Mouse (Mus musculus): ENCODE measurements around the gene Fzd2. TPM values are rescaled to one million over a fixed set of nuclear protein-coding genes. Genes with fewer than 3 reads are reported as not detected.
A peak's percentile ranks its signal among the peaks of the same experiment; 100 is the strongest.

Gene Fzd2
- polyA plus RNA-seq (2012; rRNA removed) = 0.91 and 1.1 TPM in 2 replicates
- polyA plus RNA-seq (2014; fragmentation: Nextera tagmentation; extraction: Ambion mirVana) = 0.28 and 0.47 TPM in 2 replicates

GRCm38 (mm10) chr11:102604010-102604584, at the start of gene Fzd2:
Gene Fzd2, plus strand, starts transcription at chr11:102604396.
- no peaks in the 10 kb centered on the region for H3K36me3 ChIP-seq (replicated peaks; ENCODE audit: control insufficient read depth, insufficient read depth, low read depth)
- no peaks in the 10 kb centered on the region for H3K4me1 ChIP-seq (replicated peaks; ENCODE audit: control insufficient read depth in 2 of 2, insufficient read depth in 2 of 2, low read length in 1 of 2)
- H3K27ac ChIP-seq = no peak within 1 kb of the TSS
- H3K27me3 ChIP-seq (ENCODE audit: control insufficient read depth, insufficient read depth, low read length) = peaks cover 72% of the 10 kb centered on the region
- peak within 1 kb of the TSS; percentile 44 for H3K4me2 ChIP-seq (ENCODE audit: low read depth)
- TF ChIP-seq EP300 (IDR thresholded peaks at IDR 0.05; ENCODE audit: low read depth) (no peak), CTCF (IDR thresholded peaks at IDR 0.05; ENCODE audit: low read depth) (no peak)
- H3K9ac ChIP-seq (replicated peaks) = no peak within 1 kb of the TSS
- under 1% methylated on average over 31 of the region's 31 CpGs for WGBS (ENCODE audit: insufficient replicate concordance)
- ATAC-seq (ENCODE audit: insufficient read depth) (peak; percentile 45; the same call in 1 of the 2 replicates), DNase-seq (ENCODE audit: low read depth in 3 of 3, low spot score in 3 of 3) (peak in 2 of 3 experiments; percentile 11 to 26)
- no peaks in the 10 kb centered on the region for H3K9me3 ChIP-seq (ENCODE audit: control insufficient read depth, low read length)
- H3K4me3 ChIP-seq (ENCODE audit: insufficient read depth in 1 of 2, low read depth in 2 of 2, low read length in 2 of 2) = peak within 1 kb of the TSS; percentile 37 to 45

GRCm38 (mm10) chr11:102555400-102556030, 48.7 kb upstream of the Fzd2 start:
- no peak for TF ChIP-seq EP300 (IDR thresholded peaks at IDR 0.05; ENCODE audit: low read depth)
- TF ChIP-seq CTCF (IDR thresholded peaks at IDR 0.05; ENCODE audit: low read depth) = no peak
- under 1% methylated on average over 39 of the region's 39 CpGs for WGBS (ENCODE audit: insufficient replicate concordance)
- no peaks in the 10 kb centered on the region for H3K27me3 ChIP-seq (ENCODE audit: control insufficient read depth, insufficient read depth, low read length)
- H3K4me3 ChIP-seq (ENCODE audit: insufficient read depth in 1 of 2, low read depth in 2 of 2, low read length in 2 of 2) = peak overlapping the region; percentile 95 to 98
- DNase-seq (ENCODE audit: low read depth in 3 of 3, low spot score in 3 of 3) (no peak), ATAC-seq (ENCODE audit: insufficient read depth) (peak; percentile 65)
- H3K4me1 ChIP-seq (replicated peaks; ENCODE audit: control insufficient read depth in 2 of 2, insufficient read depth in 2 of 2, low read length in 1 of 2) = peaks cover 9% of the 10 kb centered on the region in 2 experiments
- peak overlapping the region; percentile 64 for H3K27ac ChIP-seq
- H3K4me2 ChIP-seq (ENCODE audit: low read depth) = peak overlapping the region; percentile 93
- H3K9ac ChIP-seq (replicated peaks) = peak overlapping the region; percentile 91
- no peaks in the 10 kb centered on the region for H3K9me3 ChIP-seq (ENCODE audit: control insufficient read depth, low read length)
- no peaks in the 10 kb centered on the region for H3K36me3 ChIP-seq (replicated peaks; ENCODE audit: control insufficient read depth, insufficient read depth, low read depth)

- Histone ChIP-seq H3K9me3 (ENCODE audit: control insufficient read depth, low read length) (no peaks in the 10 kb centered on the region), H3K4me3 (ENCODE audit: insufficient read depth in 1 of 2, low read depth in 2 of 2, low read length in 2 of 2) (peak within 1 kb of the TSS; percentile 95 to 98), H3K27ac (peak within 1 kb of the TSS; percentile 64), H3K27me3 (ENCODE audit: control insufficient read depth, insufficient read depth, low read length) (no peaks in the 10 kb centered on the region), H3K9ac (replicated peaks) (peak within 1 kb of the TSS; percentile 91), H3K36me3 (replicated peaks; ENCODE audit: control insufficient read depth, insufficient read depth, low read depth) (no peaks in the 10 kb centered on the region), H3K4me1 (replicated peaks; ENCODE audit: control insufficient read depth in 2 of 2, insufficient read depth in 2 of 2, low read length in 1 of 2) (peaks cover 9% of the 10 kb centered on the region in 2 experiments), H3K4me2 (ENCODE audit: low read depth) (peak within 1 kb of the TSS; percentile 93)
- ATAC-seq (ENCODE audit: insufficient read depth) (peak; percentile 97), DNase-seq (ENCODE audit: low read depth in 3 of 3, low spot score in 3 of 3) (peak; percentile 74 to 80 (median 76))
- under 1% methylated on average over 54 of the region's 55 CpGs for WGBS (ENCODE audit: insufficient replicate concordance)
- no peak for TF ChIP-seq CTCF (IDR thresholded peaks at IDR 0.05; ENCODE audit: low read depth)
- no peak for TF ChIP-seq EP300 (IDR thresholded peaks at IDR 0.05; ENCODE audit: low read depth)
These were observed 48.0 kb upstream of the Fzd2 start, which contains the start of gene Gpatch8 for GRCm38 (mm10) chr11:102556031-102556715. Gene Gpatch8, minus strand, starts transcription at chr11:102556392.

- Histone ChIP-seq H3K4me1 (replicated peaks; ENCODE audit: control insufficient read depth in 2 of 2, insufficient read depth in 2 of 2, low read length in 1 of 2) (peaks cover 9% of the 10 kb centered on the region in 2 experiments), H3K9me3 (ENCODE audit: control insufficient read depth, low read length) (no peaks in the 10 kb centered on the region), H3K36me3 (replicated peaks; ENCODE audit: control insufficient read depth, insufficient read depth, low read depth) (no peaks in the 10 kb centered on the region), H3K4me2 (ENCODE audit: low read depth) (peak overlapping the region; percentile 93), H3K27ac (peak overlapping the region; percentile 64; the same call in 1 of the 2 replicates), H3K27me3 (ENCODE audit: control insufficient read depth, insufficient read depth, low read length) (no peaks in the 10 kb centered on the region), H3K9ac (replicated peaks) (peak overlapping the region; percentile 91), H3K4me3 (ENCODE audit: insufficient read depth in 1 of 2, low read depth in 2 of 2, low read length in 2 of 2) (peak overlapping the region in 1 of 2 experiments; percentile 98; a peak in 2 of 4 replicates)
- 7% methylated on average over 3 of the region's 3 CpGs for WGBS (ENCODE audit: insufficient replicate concordance)
- DNase-seq (ENCODE audit: low read depth in 3 of 3, low spot score in 3 of 3) = no peak
- TF ChIP-seq EP300 (IDR thresholded peaks at IDR 0.05; ENCODE audit: low read depth) = no peak
- TF ChIP-seq CTCF (IDR thresholded peaks at IDR 0.05; ENCODE audit: low read depth) = no peak
- ATAC-seq (ENCODE audit: insufficient read depth) = no peak
These were observed 47.5 kb upstream of the Fzd2 start for GRCm38 (mm10) chr11:102556716-102557074.

- no peak overlapping the region for H3K9ac ChIP-seq (replicated peaks)
- no peak overlapping the region for H3K4me3 ChIP-seq (ENCODE audit: insufficient read depth in 1 of 2, low read depth in 2 of 2, low read length in 2 of 2)
- no peak overlapping the region for H3K27ac ChIP-seq
- no peaks in the 10 kb centered on the region for H3K9me3 ChIP-seq (ENCODE audit: control insufficient read depth, low read length)
- 82% methylated on average over 1 of the region's 1 CpGs for WGBS (ENCODE audit: insufficient replicate concordance)
- no peaks in the 10 kb centered on the region for H3K27me3 ChIP-seq (ENCODE audit: control insufficient read depth, insufficient read depth, low read length)
- peaks cover 9% of the 10 kb centered on the region in 2 experiments for H3K4me1 ChIP-seq (replicated peaks; ENCODE audit: control insufficient read depth in 2 of 2, insufficient read depth in 2 of 2, low read length in 1 of 2)
- no peak for TF ChIP-seq CTCF (IDR thresholded peaks at IDR 0.05; ENCODE audit: low read depth)
- TF ChIP-seq EP300 (IDR thresholded peaks at IDR 0.05; ENCODE audit: low read depth) = no peak
- ATAC-seq (ENCODE audit: insufficient read depth) (no peak), DNase-seq (ENCODE audit: low read depth in 3 of 3, low spot score in 3 of 3) (no peak)
- no peak overlapping the region for H3K4me2 ChIP-seq (ENCODE audit: low read depth)
- H3K36me3 ChIP-seq (replicated peaks; ENCODE audit: control insufficient read depth, insufficient read depth, low read depth) = no peaks in the 10 kb centered on the region
These were observed 46.8 kb upstream of the Fzd2 start for GRCm38 (mm10) chr11:102557386-102557785.

All from liver, embryonic 14.5 days (tissue).